Mouse (Mus musculus): ENCODE data around the gene Pramef12.

DNA sequence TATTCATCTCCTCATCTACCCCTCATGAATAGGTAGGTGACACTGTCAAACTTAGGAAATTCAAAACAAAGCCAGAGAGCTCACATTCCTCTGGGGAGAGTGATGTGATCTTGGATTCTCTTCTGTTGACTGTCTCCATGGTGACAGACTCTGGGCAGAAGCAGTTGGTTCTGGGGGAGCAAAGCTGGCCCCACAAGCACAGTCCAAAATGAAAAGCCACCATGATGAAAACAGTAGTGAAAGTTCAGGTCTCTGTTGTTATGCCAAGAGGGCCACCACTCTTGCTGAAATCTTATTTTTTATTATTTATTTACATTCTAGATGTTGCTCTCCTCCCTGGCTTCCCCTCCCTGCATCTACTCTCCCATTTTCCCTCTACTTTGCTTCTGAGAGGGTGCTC lies 30.4 kb upstream of the Pramef12 start, which contains the start of gene 1700012P22Rik:
- TF ChIP-seq CTCF (IDR thresholded peaks at IDR 0.05; ENCODE audit: extremely low read depth, insufficient read depth, low read length) (no peak), POLR2A (IDR thresholded peaks at IDR 0.05; ENCODE audit: extremely low read depth, insufficient read depth, low read length) (no peak)

Measured in cortical plate, adult 2 months (tissue).